Mouse (Mus musculus): Measurements from ENCODE around the gene Pde4c.

DNA sequence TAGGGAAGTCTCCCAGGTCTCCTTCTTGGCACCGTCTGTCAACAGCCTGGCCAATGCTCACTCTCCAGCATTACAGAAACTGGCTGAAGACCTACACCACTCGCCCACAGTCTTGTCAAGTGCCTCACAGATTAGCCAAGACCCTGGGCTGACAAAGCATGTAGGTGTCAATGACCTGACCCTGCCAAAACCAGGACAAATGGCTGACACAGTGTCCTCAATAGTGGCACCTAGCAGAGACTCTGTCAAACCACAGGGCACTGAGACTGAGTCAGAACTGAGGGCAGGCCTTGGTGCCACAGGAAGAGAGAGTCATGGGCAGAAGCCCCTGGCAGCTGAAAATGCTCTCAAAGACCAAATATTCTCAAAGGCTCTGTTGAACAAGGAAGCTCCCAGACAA lies 8.4 kb upstream of the Pde4c start:
- TF ChIP-seq CTCF (IDR thresholded peaks at IDR 0.05; ENCODE audit: borderline replicate concordance, control insufficient read depth, extremely low read depth, insufficient read depth, low read length, poor library complexity) (no peak), POLR2A (IDR thresholded peaks at IDR 0.05; ENCODE audit: control insufficient read depth, extremely low read depth, insufficient read depth, low read length, poor library complexity) (no peak)
